Mouse (Mus musculus): ENCODE data around the gene Klhl3. TPM values are rescaled to one million over a fixed set of nuclear protein-coding genes. Genes with fewer than 3 reads are reported as not detected.
A peak's percentile ranks its signal among the peaks of the same experiment; 100 is the strongest.

Gene Klhl3
- polyA plus RNA-seq, 1 experiment: 5.6 TPM

DNA sequence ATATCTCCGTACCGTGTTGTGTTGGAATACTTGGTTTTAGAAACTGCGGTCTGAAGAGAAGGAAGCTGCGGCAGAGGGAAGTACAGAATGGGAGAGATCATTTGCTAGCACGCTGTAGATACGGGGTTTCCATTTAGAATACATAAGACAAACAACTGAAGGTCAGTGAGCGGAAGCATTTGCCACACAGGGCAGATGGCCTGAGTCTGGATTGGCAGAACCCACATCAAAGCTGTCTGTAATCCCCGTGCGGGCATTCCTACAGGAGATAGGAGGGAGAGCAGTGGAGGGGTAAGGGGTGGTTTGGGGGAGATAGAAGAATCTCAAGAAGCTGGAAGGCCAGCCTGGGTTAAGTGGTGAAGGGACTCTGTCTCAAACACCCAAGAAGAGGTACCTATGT lies 38.5 kb downstream of the Klhl3 start:
- Histone ChIP-seq H3K4me1 (ENCODE audit: control insufficient read depth, insufficient read depth, low read length) (peaks cover 14% of the 10 kb centered on the region), H3K36me3 (ENCODE audit: control insufficient read depth, insufficient read depth, low read length) (no peaks in the 10 kb centered on the region), H3K27me3 (ENCODE audit: control insufficient read depth, insufficient read depth, low read length) (no peaks in the 10 kb centered on the region), H3K4me3 (ENCODE audit: control insufficient read depth, low read depth, low read length) (no peak overlapping the region), H3K27ac (ENCODE audit: control insufficient read depth, insufficient read depth, low read depth, low read length) (no peak overlapping the region)
- TF ChIP-seq CTCF (IDR thresholded peaks at IDR 0.05; ENCODE audit: control insufficient read depth, insufficient read depth, insufficient replicate concordance, low read depth, low read length) (no peak), POLR2A (IDR thresholded peaks at IDR 0.05; ENCODE audit: control insufficient read depth, low read depth, low read length) (no peak)

- Histone ChIP-seq H3K27me3 (ENCODE audit: control insufficient read depth, insufficient read depth, low read length) (no peaks in the 10 kb centered on the region), H3K27ac (ENCODE audit: control insufficient read depth, insufficient read depth, low read depth, low read length) (no peak overlapping the region), H3K4me1 (ENCODE audit: control insufficient read depth, insufficient read depth, low read length) (peaks cover 15% of the 10 kb centered on the region), H3K36me3 (ENCODE audit: control insufficient read depth, insufficient read depth, low read length) (no peaks in the 10 kb centered on the region), H3K4me3 (ENCODE audit: control insufficient read depth, low read depth, low read length) (no peak overlapping the region)
- TF ChIP-seq CTCF (IDR thresholded peaks at IDR 0.05; ENCODE audit: control insufficient read depth, insufficient read depth, insufficient replicate concordance, low read depth, low read length): no peak
Observed at GRCm38 (mm10) chr13:58074466-58074865, 38.9 kb downstream of the Klhl3 start.

GRCm38 (mm10) chr13:58073254-58073882 lies 40.0 kb downstream of the Klhl3 start:
- TF ChIP-seq POLR2A (IDR thresholded peaks at IDR 0.05; ENCODE audit: control insufficient read depth, low read depth, low read length): 0 out of 2 replicates have a peak, but pooled peaks have one; percentile 11
- TF ChIP-seq CTCF (IDR thresholded peaks at IDR 0.05; ENCODE audit: control insufficient read depth, insufficient read depth, insufficient replicate concordance, low read depth, low read length): no peak
- Histone ChIP-seq H3K27me3 (ENCODE audit: control insufficient read depth, insufficient read depth, low read length) (no peaks in the 10 kb centered on the region), H3K4me3 (ENCODE audit: control insufficient read depth, low read depth, low read length) (peak overlapping the region; percentile 77), H3K27ac (ENCODE audit: control insufficient read depth, insufficient read depth, low read depth, low read length) (peak overlapping the region; percentile 41), H3K36me3 (ENCODE audit: control insufficient read depth, insufficient read depth, low read length) (no peaks in the 10 kb centered on the region), H3K4me1 (ENCODE audit: control insufficient read depth, insufficient read depth, low read length) (peaks cover 15% of the 10 kb centered on the region)

GRCm38 (mm10) chr13:58071209-58071608 lies 42.2 kb downstream of the Klhl3 start:
- Histone ChIP-seq H3K27ac (ENCODE audit: control insufficient read depth, insufficient read depth, low read depth, low read length) (peak overlapping the region; percentile 76), H3K27me3 (ENCODE audit: control insufficient read depth, insufficient read depth, low read length) (no peaks in the 10 kb centered on the region), H3K4me3 (ENCODE audit: control insufficient read depth, low read depth, low read length) (peak overlapping the region; percentile 88), H3K36me3 (ENCODE audit: control insufficient read depth, insufficient read depth, low read length) (no peaks in the 10 kb centered on the region), H3K4me1 (ENCODE audit: control insufficient read depth, insufficient read depth, low read length) (peaks cover 32% of the 10 kb centered on the region)
- TF ChIP-seq POLR2A (IDR thresholded peaks at IDR 0.05; ENCODE audit: control insufficient read depth, low read depth, low read length) (peak; percentile 94), CTCF (IDR thresholded peaks at IDR 0.05; ENCODE audit: control insufficient read depth, insufficient read depth, insufficient replicate concordance, low read depth, low read length) (no peak)

- Histone ChIP-seq H3K4me1 (ENCODE audit: control insufficient read depth, insufficient read depth, low read length) (peaks cover 36% of the 10 kb centered on the region), H3K4me3 (ENCODE audit: control insufficient read depth, low read depth, low read length) (peak overlapping the region; percentile 88), H3K27ac (ENCODE audit: control insufficient read depth, insufficient read depth, low read depth, low read length) (peak overlapping the region; percentile 76), H3K36me3 (ENCODE audit: control insufficient read depth, insufficient read depth, low read length) (no peaks in the 10 kb centered on the region), H3K27me3 (ENCODE audit: control insufficient read depth, insufficient read depth, low read length) (no peaks in the 10 kb centered on the region)
- no peak for TF ChIP-seq CTCF (IDR thresholded peaks at IDR 0.05; ENCODE audit: control insufficient read depth, insufficient read depth, insufficient replicate concordance, low read depth, low read length)
- no peak for TF ChIP-seq POLR2A (IDR thresholded peaks at IDR 0.05; ENCODE audit: control insufficient read depth, low read depth, low read length)
Observed at GRCm38 (mm10) chr13:58070504-58070903, 42.9 kb downstream of the Klhl3 start.

DNA sequence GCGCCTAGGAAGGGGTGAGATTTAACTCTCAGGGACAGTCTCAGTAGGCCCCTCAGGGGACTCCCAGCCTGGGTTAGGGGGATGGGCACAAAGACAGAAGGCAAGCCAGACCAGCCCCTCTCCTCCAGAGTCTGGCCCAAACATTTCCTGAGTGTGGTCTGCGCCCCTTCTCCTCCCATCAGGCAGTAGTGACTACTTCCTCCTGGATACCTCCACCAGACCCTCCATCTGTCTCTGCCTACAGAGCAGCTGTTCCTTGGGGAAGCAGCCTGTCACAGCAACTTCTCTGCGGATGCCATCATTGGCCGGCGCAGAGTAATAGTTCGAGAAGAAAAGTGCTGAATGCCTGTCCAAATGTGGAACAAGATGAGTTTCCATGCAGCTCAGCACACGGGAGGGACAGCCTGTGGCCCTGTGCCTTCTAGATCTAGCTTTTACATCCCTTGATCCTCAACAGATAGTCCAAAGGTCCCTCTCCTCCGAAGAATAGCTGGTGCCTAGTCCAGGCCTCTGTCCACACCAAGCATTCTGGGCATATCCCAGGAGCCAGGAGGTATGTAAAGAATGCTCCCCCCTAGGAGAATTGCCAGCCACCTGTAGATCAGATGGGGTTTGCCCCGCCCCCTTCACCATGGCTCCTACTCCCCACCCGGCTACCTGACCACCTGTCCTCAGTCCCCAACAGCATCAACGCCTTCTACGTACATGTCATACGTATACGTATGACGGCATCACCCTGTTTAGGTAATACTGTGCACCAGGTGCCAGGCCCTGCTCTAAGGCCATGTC lies 44.8 kb downstream of the Klhl3 start:
- H3K27ac ChIP-seq (ENCODE audit: control insufficient read depth, insufficient read depth, low read depth, low read length): no peak overlapping the region

GRCm38 (mm10) chr13:58067540-58068103 lies 45.8 kb downstream of the Klhl3 start:
- TF ChIP-seq POLR2A (IDR thresholded peaks at IDR 0.05; ENCODE audit: control insufficient read depth, low read depth, low read length): peak; percentile 41; the same call in 1 of the 2 replicates
- TF ChIP-seq CTCF (IDR thresholded peaks at IDR 0.05; ENCODE audit: control insufficient read depth, insufficient read depth, insufficient replicate concordance, low read depth, low read length): peak; percentile 27; the same call in 1 of the 2 replicates
- Histone ChIP-seq H3K4me1 (ENCODE audit: control insufficient read depth, insufficient read depth, low read length) (peaks cover 36% of the 10 kb centered on the region), H3K27me3 (ENCODE audit: control insufficient read depth, insufficient read depth, low read length) (no peaks in the 10 kb centered on the region), H3K36me3 (ENCODE audit: control insufficient read depth, insufficient read depth, low read length) (no peaks in the 10 kb centered on the region), H3K27ac (ENCODE audit: control insufficient read depth, insufficient read depth, low read depth, low read length) (no peak overlapping the region), H3K4me3 (ENCODE audit: control insufficient read depth, low read depth, low read length) (peak overlapping the region; percentile 11; the same call in 1 of the 2 replicates)

More for the DNA sequence above, 44.8 kb downstream of the Klhl3 start:
- H3K4me3 ChIP-seq (ENCODE audit: control insufficient read depth, low read depth, low read length): no peak overlapping the region
- H3K36me3 ChIP-seq (ENCODE audit: control insufficient read depth, insufficient read depth, low read length): no peaks in the 10 kb centered on the region
- no peaks in the 10 kb centered on the region for H3K27me3 ChIP-seq (ENCODE audit: control insufficient read depth, insufficient read depth, low read length)
- H3K4me1 ChIP-seq (ENCODE audit: control insufficient read depth, insufficient read depth, low read length): peaks cover 36% of the 10 kb centered on the region
- TF ChIP-seq CTCF (IDR thresholded peaks at IDR 0.05; ENCODE audit: control insufficient read depth, insufficient read depth, insufficient replicate concordance, low read depth, low read length): no peak
- TF ChIP-seq POLR2A (IDR thresholded peaks at IDR 0.05; ENCODE audit: control insufficient read depth, low read depth, low read length): 0 out of 2 replicates have a peak, but pooled peaks have one; percentile 11
